Mouse (Mus musculus) neutrophil, adult 5-6 weeks (primary cell): Measurements from ENCODE around the gene Slc12a1. TPM values are rescaled to one million over a fixed set of nuclear protein-coding genes. Genes with fewer than 3 reads are reported as not detected.
A peak's percentile ranks its signal among the peaks of the same experiment; 100 is the strongest.

Experiments used
- ATAC-seq: fragments of 151-379, 151-347 bp; 2 replicates; pipeline ENCODE4 v1.8.0; 2017; ENCODE audit warnings: mild to moderate bottlenecking, moderate TSS enrichment; ENCODE audit not compliant: insufficient number of reproducible peaks, poor library complexity, low FRiP score, severe bottlenecking; ENCODE audit errors: extremely low read depth
- total RNA-seq: library from RNA; stranded (forward); fragments of 200-1000 nt; gene quantifications from 2 replicates; pipeline ENCODE4 v1.2.3, GENCODE M21; 2017

The Slc12a1 gene
- total RNA-seq, 1 experiment from 2014 or later, result not detected

DNA sequence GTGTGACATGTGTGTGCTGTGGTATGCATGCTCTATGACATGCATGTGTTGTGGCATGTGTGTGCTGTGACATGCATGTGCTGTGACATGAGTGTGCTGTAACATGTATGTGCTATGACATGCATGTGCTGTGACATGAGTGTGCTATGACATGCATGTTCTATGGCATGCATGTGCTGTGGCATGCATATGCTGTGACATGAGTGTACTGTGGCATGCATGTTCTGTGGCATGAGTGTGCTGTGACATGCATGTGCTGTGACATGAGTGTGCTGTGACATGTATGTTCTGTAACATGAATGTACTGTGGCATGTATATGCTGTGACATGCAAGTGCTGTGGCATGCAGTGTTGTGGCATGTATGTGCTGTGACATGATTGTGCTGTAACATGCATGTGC lies 40.6 kb downstream of the Slc12a1 start:
- no peak for ATAC-seq

DNA sequence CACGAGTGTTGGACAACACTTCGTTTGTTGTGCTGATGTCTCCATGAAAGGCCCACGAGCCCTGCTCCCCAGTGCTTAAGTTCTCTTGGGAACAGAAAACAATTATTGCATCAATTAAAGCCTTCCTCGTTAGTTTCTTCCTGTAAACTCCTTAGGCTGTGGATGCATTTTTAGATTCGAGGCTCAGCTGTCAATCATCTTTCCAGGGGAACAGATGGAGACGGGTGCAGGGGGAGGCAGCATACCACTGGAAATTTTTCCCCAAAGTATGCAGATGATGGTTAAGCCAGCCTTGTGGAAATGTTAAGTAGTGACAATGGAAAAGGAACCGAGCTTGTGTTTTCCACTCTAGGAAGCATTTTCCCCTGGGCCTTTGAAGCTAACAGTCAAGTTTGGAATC lies 44.5 kb downstream of the Slc12a1 start:
- ATAC-seq, result no peak

DNA sequence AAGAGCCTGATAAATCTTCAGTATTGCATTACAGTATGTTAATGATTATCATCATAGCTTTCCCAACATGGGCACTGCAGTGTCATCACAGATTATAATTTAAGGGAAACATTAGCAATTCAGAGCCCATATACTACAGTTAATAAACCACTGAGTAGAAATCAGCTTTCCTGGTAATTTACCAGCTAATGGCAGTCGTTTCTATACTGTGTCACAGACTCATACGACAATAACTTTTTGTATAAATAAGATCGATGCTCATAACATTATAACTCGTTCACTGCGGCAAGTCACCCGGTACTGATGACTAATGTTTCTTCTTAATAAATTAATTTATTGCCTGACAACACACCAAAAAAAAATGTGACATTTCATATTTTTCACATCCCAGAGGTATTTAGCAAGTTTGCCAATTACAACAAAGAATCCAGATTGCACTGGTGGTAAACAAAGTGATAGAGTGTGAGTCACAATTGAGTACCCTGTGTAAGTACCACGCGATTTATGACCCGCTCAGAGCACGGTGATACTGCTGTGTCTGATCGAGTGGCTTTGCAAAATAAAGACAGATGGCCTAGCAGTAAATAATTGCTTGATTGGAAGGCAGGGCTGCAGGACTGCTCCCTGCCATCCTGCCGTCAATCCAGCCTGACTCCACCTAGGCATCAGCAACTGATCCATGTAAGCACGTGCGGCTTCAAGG lies 56.7 kb downstream of the Slc12a1 start:
- ATAC-seq, result no peak

DNA sequence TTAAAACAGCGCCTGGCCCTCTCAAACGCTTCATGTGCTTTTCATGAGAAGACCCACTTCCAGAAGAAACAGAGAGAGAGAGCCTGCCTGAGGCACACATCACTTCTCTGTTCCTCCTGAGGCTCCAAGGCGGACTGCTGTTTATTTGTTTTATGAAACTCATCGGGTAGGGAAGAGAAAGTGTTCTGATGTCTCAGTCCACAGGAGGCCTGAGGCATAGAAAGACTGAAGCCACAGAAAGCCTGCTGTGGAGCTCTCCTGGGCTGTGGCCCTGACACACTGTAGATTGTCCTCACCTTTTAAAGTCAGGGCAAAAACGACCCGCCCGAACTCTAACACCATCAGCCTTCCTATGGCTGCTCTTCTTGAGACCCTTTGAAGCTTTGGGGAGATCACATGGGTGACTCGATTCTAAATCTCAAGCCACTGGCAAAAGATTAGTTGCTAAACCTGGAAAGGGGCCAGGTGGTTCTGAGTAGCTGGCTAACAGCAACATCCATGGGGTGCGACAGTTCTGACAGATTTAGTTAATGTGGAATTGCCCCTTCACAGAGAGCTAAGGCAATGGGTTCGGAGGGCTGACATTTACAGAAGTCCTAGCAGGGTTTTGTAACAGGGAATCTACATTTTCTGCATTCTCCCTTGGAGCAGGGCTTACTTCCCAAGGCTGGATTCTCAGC lies 59.7 kb downstream of the Slc12a1 start:
- ATAC-seq, result no peak

DNA sequence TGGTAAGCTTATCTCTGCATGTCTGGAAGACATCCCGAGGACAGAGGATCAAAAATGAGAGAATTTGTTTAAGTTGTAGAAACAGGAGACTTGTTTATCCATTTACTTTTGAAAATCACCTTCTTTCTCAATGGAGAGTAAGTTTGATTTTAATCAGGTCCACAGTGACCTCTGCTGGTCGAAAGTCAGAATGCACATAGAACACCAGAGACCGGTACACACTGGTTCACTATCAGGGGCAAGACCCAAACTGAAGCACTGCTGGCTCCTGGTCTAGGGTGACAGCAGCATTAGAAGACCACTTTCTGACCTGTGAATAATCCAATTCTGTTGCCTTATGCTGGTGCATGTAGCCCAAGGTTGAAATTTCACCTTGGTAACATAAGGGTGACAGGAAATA lies 62.3 kb downstream of the Slc12a1 start:
- peak; percentile 48; the same call in 1 of the 2 replicates for ATAC-seq

DNA sequence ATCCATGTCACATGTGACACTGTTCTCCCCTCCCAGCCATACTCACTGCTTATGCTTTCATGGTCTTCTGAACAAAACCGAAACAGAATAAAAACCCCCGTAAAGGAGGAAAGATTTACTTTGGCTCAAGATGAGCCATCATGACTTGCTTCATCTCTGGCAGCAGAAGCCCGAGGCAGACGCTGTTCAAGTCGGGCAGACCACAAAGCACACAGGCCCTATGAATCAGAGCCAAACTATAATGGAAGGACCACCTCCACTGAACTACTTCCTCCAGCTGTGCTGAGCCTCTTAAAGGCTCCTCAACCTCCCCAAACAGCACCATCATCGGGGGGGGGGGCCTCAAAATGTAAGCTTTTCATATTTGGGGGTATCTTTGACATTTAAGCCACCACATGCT lies 65.0 kb downstream of the Slc12a1 start:
- ATAC-seq, result no peak

DNA sequence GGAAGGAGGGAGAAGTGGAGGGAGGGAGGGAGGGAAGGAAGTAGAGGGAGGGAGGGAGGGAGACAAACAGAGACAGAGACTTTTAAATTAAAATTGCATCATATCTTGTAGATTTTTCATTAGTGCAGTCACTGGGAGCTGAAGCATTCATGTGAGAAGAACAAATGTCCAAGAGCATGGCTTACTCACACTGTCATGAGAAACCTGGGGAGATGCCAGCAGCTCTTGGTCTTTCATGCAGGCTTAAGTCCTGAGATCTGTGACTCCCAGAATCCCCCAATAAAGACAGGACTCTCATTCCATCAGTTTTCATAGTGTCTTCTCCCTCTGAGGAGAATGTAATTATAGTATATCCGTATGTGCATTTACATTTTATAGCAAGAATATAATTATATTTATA lies 66.3 kb downstream of the Slc12a1 start:
- no peak for ATAC-seq

DNA sequence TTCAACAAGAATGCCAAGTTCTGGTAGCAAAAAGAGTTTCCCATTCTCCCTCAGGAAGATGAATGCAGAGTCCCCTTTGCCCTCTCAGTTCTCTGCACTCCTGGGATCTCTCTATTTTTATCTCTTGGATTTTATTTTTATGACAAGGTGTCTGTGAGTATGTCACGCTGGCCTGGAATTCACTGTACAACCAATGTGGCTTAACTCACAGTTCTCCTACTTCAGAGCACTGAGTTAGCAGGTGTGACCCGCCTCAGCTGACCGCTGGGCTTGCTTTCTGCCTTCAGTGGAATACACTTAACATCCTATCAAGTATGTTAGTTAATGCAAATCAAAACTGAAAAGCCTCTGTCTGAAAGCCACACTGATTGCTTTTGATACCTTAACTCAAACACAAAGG lies 67.0 kb downstream of the Slc12a1 start:
- no peak for ATAC-seq

DNA sequence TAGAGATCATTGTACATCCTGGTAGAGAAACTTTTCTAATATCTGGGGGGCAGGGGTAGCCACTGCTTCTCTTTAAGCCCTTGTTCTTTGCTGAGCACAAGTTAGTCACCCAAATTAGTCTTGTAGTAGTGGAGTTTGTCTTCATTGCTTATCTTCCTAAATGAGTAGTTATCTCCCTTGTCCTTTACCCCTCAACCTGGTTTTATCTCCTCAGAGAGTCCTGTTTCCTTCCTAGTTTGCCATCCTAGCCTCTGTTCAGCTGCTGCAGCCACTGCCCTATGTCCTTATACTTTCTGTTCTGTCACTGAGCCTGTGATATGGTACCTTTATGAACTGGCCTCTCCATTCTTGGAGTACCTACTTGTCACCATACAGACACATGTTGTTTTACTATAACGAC lies 69.4 kb downstream of the Slc12a1 start:
- ATAC-seq, result no peak

DNA sequence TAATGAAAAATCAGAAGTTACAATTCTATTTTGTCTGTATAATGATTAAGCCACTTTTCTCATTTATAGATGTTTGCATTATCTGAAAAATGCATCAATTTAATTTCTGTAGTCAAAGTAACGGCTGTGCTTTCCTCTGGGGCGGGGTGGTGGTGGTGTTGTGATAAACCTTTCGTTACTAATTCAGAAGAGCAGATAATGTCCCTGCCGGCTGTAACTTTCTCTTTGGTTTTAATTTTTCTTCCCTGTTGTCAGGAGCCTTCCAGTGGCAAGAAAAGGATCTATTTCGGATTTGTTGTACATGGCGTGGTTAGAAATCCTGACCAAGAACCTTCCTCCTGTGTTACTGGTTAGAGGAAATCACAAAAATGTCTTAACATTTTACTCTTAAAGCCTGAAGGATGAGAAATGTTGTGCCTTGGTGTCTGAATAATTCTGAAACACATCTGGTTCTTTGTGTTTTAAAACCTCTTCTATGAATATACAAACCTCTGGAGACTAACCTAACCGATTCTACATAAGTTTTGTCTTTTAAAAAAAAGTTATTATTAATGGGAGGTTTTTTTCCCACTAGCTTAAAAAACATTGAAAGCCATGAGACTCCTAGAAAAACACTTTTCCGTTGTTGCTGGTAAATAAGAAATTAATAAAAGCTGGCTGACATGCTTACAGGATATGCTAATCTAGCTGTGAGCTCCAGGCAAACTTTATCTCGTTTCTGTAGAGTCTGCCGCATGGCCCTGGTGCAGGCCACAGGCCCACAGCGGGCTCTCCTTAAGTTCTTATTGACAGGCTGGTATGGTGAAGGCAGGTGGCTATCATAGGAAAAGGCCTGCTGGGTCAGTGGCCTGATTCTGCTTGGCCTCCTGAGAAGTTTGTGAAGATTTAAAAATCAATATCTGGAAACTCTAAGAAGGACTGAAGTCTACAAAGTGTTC lies 76.4 kb downstream of the Slc12a1 start:
- no peak for ATAC-seq

DNA sequence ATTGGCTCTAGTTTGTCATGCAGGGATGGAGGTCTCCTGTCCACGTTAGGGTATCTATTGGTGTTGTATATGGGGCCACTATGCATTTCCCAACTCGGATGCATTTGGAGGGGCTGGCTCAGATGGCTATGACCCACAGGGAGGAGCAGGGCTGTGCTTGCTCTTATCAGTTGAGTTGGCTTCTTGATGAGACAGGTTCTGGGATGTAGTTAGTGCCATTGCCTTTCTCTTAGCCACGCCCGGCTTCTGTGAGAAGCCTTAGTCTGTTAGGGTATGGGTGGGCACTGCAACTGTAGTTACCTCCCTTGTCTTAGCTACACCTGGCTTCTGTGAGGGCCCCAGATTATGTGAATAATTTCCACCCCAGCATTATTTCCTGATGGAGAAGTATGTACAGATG lies 79.9 kb downstream of the Slc12a1 start:
- ATAC-seq, result no peak

DNA sequence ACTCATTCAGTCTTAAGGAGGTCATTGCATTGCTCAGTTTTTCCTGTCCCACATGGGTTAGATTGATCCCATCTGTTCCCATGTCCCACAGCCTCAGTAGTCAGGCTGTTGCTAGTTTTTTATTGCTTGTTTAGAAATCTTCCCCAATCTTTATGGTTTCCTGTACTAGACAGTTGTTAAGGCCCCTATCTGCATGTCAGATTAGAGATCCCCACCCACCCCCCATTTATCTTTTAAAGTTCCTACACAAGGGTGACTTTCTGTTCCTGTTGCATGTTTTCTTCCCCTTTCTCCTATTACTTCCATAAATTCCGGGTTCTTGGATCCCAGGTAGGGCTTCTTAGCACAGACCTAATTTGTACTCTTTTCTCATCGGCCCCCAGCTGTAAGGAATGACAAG lies 81.2 kb downstream of the Slc12a1 start:
- no peak for ATAC-seq

DNA sequence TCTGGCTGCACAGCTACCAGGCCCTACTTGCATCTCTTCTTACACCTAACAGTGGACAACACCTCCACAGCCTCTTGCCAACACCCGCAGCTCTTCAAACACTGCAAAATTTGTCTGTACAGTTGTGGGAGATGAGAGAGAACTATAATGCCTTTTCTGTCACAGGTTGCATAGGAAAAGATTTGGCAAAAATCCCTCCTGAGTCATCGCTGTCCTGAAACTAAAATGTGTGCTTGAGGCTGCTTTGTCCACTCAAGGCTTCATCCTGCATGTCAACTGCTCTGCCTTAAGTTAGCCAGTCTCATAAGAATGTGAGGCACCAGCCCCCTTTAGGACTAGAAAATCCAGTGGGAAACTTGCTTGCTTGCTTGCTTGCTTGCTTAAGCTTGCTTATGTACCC lies 81.7 kb downstream of the Slc12a1 start:
- ATAC-seq, result no peak

DNA sequence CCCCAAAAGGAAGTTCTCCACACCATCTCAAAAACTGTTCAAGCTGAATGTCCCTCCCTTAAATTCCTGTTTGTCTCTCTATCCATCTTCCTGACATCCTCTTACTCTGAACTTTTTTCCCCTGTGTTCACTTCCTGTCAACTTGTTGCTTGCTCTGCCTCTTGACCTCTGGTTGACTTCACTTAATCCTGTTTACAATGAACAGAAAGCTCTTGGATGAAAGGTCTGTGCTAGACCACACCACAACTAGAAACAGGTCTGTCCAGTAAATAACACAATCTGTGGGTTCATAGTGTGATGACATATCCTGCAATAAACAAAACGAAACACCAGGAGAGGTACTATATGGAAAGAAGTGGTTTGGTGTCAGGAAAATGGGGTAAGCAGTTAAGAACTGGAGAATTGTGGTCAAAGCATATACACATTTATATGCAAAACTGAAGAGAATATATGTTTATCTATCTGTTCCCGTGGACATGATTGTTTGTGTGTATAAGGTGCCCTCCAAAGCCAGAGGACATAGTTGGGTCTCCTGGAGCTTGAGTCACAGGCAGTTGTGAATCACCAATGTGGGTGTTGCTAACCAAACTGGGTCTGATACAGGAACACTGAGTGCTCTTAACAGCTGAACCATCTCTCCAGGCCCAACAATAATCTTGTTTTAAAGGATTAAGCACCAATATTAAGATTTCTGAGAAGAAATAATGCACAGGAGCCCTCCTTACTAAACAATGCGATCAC lies 93.4 kb downstream of the Slc12a1 start:
- no peak for ATAC-seq

DNA sequence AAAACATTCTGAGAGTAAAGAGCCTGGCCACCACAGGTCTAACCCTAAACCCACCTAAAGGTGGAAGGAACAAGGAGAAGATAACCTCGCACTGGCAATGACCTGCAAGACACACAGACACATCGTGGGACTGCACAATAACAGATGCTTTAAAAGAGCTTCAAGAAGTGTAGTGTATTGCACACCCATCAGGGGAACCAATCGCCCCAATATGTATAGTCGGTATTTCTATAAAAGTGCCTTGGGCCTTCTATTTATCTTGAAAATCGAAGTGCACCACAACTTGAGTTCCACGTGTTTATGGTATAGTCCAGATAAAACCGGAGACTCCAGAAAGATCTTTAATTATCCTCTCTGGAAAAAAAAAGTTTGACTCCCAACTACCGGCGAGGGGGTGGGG lies 94.4 kb downstream of the Slc12a1 start:
- no peak for ATAC-seq

DNA sequence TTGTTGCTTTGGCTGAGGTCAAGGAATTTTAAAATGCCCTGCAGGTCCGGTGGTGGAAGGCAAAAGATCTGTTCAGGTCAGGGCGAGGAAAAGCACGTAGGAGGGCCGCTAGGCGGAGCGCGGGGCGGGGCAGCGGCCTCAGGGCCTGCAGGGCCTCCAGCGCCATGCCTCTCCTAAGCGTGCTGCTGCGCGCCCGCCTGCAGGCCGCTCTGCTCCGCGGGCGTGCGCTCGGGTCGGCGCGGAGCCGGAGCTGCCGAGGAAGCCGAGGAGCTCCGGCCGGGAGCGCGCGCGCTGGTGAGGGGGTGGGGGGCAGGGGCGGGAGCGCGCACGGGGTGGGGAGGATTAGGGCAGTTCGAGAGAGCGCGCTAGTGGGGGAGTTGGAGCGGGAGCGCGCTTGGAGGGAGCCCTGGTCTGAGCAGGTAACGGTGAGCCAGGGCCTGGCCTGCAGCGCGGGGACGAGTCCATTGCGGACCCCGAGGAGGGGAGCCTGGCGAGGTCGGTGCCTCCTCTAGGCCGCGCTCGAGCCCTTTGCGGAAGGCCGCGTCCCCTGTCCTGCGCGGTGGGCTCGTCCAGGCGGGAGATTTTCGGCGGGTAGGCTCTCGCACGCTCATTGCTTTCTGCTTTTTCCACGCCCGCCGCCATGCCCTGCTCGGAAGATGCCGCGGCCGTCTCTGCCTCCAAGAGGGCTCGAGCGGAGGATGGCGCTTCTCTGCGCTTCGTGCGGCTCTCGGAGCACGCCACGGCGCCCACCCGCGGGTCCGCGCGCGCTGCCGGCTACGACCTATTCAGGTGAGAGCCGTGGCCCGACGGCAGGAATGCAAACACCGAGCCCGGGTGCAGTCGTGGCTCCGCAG lies 95.0 kb downstream of the Slc12a1 start, which contains the start of gene Dut:
TSS of gene Dut (plus strand) at position 83 of the 854 bp plus-strand sequence.
- ATAC-seq, result peak; percentile 91

DNA sequence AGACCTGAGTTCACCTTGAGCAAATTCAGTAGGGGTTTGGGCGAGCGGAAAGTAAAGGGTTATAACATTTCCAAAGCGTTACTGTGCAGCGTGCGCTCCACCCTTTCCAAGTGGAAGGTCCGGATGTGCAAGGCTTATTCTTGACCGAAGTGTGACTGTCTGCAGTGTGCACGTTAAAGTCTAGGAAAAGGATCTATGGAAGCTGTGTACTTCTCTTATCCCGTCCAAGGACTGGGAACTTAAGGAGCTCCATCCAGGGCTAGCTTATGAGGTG lies 95.6 kb downstream of the Slc12a1 start:
- no peak for ATAC-seq

DNA sequence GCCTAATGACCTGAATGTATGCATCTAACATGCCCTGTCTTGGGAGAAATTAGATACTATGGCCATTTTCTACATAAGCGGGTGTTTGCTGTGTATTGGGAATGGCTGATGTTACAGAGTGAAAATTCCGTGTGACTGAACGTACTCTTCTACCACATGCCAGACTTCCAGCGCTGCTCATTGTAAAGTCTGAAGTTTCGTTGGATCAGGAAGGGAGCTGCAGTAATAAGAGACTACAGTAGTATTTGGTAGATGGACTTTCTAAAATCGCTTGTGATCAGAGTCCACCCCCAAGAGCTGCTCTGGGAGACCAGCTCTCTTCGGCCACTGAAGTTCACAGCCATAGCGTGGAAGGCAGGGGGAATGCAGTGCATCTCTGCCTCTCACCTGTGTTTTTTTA lies 96.0 kb downstream of the Slc12a1 start:
- no peak for ATAC-seq
